Mouse (Mus musculus) brain, embryonic 14.5 days (tissue): ENCODE data around the gene Fam161a.

Source experiments
- CTCF ChIP-seq: fragments of 200-500 bp; IDR thresholded peaks from 2 replicates; pipeline ENCODE4 v1.5.1; 2012; ENCODE audit warnings: inconsistent platforms, mild to moderate bottlenecking, moderate library complexity, borderline replicate concordance; ENCODE audit not compliant: insufficient read depth, insufficient read length; ENCODE audit errors: extremely low read depth
- POLR2A ChIP-seq: fragments of 200-500 bp; IDR thresholded peaks from 2 replicates; pipeline ENCODE4 v1.6.1; 2012; ENCODE audit warnings: mild to moderate bottlenecking, inconsistent platforms, borderline replicate concordance; ENCODE audit not compliant: poor library complexity, insufficient read depth, insufficient read length, severe bottlenecking; ENCODE audit errors: extremely low read depth

GRCm38 (mm10) chr11:23017943-23018342 is 10.6 kb downstream of the Fam161a start:
- TF ChIP-seq CTCF, result no peak
- no peak for TF ChIP-seq POLR2A
